Mouse (Mus musculus) urinary bladder, postnatal 36 days (tissue): ENCODE data around the gene Cdhr5.

ENCODE experiments used
- DNase-seq, 2 experiments: peaks; one replicate each; pipeline ENCODE4 v3.0.0; 2022; ENCODE audit warnings: low spot score in 2 of 2, mixed read lengths in 1 of 2

The Cdhr5 gene

DNA sequence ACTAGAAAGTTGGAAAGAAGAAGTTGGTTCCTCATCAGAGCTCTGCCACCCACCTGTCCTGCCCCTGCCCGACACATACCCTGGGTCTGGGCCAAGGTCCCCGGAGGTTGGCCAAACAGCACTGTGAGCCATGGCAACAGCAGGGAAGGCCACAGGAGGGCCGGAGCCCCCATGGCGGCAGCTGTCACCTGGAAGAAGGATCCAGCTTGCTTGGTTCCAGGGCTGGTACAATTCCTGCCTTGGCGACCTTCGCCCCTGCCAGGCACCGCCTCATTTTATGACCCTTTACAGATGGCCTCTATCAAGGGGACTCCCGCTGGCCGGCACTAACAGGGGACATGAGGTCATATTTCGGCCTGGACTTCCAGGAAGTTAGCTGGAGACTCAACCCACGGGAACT lies at the start of gene Cdhr5:
TSS of gene Cdhr5 (minus strand) at position 241 of the 400 bp plus-strand sequence.
- DNase-seq, result no peak

- DNase-seq, result no peak
Measured at GRCm38 (mm10) chr7:141324686-141325085, 48.1 kb upstream of the Cdhr5 start.

GRCm38 (mm10) chr7:141319446-141319845 lies 42.9 kb upstream of the Cdhr5 start:
- DNase-seq, result no peak

DNA sequence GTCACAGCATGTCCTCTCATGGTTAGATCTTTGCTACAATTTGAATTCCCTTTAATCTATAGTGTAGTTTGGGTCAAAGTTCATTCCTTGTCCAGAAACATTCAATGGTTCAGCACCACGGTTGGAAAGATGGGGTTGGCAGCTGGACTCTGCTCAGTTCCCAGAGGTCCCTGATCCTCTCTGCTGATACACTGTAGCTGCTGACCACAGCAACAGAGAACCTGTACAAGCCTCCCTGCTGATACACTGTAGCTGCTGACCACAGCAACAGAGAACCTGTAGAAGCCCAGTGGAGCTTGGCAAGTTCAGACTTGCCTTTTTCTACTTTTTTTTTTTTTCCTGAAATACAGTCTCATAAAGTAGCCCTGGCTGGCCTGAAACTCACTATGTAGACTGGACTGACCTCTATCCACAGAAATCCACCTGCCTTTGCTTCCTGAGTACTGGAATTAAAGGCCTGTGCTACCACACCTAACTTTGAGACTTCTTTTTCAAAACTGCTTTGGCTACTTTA lies 41.1 kb upstream of the Cdhr5 start:
- DNase-seq, result no peak

- peak in 1 of 2 experiments; percentile 22 for DNase-seq
Measured at GRCm38 (mm10) chr7:141315974-141316373, 39.4 kb upstream of the Cdhr5 start.

- DNase-seq, result no peak
Measured at GRCm38 (mm10) chr7:141315076-141315475, 38.5 kb upstream of the Cdhr5 start.

DNA sequence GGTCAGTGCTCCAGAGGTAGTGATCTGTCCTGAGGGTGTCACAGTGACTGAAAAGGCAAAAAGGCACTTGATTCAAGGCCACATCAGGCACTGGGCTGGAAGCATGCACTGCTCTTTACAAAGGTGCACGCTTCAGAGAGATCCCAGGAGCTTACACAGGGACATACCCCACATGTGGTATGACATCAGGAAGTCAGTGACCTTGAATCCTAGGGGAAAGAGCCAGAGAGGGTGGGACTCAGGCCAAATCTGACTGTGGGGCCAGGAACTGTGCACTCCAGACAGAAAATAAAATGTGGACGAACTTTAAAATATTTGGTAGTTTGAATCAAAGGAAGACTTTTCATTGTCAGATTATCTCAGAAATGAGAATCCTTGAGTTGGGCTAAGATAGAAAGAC lies 37.8 kb upstream of the Cdhr5 start:
- no peak for DNase-seq

DNA sequence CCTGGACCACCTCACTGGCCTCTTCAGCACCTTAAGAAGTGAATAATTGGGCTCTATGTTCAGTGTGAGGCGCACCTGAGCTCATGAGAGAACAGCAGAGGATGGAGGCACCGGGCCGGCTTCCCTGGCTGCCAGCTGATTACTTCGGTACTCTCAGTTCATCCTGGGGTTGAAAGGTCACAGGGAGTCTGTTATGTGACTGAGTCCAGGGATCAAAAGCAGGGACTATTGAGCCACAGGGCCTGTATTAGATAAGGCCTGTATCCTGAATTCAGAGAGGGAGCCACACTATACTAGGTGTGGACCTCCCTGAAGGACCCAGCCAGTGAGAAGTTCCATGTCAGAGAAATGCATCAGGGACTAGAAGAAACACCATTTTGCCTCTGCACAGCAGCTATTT lies 28.0 kb upstream of the Cdhr5 start:
- DNase-seq, result no peak

DNA sequence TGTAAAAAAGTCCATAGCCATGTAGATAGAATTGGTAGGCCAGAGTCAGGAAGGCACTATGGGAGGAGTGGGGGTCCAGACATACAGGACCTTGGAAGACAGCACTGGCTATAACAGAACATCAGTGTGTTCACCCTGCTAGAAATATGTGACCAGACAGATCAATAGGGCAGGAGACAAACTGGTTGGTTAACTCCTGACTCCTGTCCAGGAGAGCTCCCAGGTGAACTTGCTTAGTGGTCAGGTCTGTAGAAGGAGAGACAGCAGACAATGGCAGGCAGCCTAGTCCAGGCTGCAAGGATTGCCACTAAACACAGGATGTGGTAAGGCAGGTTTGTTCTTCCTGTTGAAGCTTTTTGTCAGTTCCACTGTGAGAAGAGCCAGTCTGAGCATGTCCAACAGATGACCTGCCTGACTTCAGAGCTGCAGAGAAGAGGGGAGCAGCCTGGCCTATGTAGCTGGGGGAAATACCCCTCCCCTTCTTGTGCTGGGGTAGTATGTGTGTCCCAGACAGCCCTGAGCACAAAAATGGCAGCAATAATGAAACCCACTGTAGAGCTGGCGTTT lies 26.2 kb upstream of the Cdhr5 start:
- no peak for DNase-seq

- DNase-seq, result no peak
Measured at GRCm38 (mm10) chr7:141301386-141301785, 24.8 kb upstream of the Cdhr5 start.

- no peak for DNase-seq
Measured at GRCm38 (mm10) chr7:141299175-141299574, 22.6 kb upstream of the Cdhr5 start.

DNA sequence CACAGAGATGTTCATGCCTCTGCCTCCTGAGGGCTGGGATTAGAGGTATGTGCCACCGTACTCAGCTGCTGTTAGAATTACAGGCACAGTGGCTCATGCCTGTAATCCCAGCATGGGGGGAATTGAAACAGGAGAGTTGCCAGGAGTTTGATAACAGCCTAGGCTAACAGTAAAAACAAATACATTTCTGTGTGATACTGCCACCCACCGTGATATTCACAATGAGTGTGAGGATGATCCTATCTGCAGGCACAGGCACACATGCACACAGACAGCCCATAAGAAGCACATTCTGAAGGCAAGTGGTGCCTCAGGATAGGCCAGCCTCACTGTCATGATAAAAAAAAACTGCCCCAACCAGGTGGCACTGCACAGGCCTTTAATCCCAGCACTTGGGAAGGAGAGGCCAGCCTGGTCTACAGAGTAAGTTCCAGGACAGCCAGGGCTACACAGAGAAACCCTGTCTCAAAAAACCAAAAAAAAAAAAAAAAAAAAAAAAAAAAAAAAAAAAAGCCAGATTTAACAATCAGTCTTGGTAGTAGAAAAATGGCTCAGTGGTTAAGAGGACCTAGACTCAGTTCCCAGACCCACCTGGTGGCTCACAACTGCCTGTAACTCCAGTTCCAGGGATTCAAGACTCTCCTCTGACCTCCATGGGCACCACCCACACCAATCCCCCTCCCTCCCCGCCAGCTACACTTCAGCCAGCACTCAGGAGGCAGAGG lies 21.5 kb upstream of the Cdhr5 start:
- DNase-seq, result no peak

DNA sequence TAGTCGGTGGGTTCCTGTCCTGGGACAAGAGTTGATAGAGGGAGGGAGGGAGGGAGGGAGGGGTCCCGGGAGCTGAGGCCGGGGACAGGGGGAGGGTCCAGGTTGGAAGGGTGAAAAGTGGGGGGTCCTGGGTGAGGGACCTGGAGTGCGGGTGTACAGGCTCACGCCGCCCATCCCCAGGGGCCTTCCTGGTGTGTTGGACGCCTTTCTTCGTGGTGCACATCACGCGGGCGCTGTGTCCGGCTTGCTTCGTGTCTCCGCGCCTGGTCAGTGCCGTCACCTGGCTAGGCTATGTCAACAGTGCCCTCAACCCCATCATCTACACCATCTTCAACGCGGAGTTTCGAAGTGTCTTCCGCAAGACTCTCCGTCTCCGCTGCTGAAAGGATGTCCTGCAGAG lies 17.9 kb upstream of the Cdhr5 start:
- no peak for DNase-seq

DNA sequence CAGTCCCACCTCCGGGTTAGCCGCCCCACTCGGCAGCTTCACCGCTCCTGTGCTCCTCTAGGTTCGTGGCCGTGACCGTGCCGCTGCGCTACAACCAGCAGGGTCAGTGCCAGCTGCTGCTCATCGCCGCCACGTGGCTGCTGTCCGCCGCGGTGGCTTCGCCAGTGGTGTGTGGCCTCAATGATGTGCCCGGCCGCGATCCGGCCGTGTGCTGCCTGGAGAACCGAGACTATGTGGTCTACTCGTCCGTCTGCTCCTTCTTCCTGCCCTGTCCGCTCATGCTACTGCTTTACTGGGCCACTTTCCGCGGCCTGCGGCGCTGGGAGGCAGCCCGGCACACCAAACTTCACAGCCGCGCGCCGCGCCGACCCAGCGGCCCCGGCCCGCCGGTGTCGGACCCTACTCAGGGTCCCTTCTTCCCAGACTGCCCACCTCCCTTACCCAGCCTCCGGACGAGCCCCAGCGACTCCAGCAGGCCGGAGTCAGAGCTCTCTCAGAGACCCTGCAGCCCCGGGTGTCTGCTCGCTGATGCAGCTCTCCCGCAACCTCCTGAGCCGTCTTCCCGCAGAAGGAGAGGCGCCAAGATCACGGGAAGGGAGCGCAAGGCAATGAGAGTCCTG lies 17.4 kb upstream of the Cdhr5 start:
- DNase-seq, result peak in 1 of 2 experiments; percentile 34

DNA sequence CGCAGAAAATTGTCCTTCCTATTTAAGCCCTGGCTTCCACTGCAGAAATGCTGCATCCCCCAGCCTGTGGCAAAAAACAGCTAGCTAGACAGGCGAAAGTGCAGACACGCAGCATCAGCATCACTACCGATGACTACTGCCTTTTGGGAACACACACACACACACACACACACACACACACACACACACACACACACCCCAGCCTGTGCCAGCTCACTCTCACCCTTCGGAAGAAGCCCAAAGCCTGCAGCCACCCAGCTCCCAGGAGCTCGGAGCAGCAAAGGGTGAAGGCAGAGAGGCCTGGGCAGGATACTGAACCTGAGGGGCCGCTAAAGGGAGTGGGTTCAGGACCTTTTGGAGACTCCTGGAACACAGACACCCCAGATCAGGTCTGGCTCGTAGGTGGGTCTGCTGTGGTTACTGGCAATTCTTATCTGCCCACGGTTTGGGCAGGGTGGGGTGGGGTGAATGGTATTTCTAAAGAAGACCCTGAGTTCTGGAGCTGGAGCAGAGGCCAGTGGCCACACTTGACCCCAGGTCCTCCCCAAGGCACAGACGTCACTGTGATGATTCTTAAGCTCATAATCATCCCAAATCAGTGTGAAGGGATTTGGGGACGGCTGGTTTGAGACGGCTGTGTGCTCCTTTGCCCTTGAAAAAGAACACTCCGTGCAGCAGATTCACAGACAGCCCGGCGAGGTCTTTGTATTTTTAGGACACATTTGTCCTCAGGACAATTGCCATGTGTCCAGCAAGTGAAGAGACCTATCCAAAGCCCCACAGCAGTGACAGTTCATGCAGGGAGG lies 16.2 kb upstream of the Cdhr5 start:
- DNase-seq, result no peak

DNA sequence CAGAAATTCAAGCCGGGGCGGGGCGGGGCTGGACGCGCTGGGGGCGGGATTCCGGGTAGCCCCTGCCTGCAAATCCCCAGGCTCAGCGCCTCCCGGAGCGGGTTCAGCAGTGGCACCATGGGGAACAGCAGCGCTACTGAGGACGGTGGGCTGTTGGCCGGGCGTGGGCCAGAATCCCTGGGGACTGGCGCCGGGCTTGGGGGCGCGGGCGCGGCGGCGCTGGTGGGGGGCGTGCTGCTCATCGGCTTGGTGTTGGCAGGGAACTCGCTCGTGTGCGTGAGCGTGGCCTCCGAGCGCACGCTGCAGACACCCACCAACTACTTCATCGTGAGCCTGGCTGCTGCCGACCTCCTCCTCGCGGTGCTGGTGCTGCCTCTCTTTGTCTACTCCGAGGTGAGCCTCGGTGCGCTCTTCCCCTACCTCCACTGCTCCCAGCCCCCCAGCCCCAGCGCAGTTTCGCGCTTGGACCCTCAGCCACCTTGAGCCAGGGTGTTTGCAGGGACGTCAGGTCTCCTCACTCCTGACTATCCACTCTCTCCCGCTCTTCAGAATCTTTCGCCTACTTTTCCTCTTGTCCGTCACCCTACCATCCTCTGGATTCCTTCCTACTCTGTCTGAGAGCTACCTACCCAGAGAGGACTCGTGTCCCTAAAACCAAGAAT lies 15.5 kb upstream of the Cdhr5 start, which contains the start of gene Drd4:
TSS of gene Drd4 (plus strand) at position 86 of the 662 bp plus-strand sequence.
- DNase-seq, result no peak

- DNase-seq, result no peak
Measured at GRCm38 (mm10) chr7:141288042-141288441, 11.5 kb upstream of the Cdhr5 start.

DNA sequence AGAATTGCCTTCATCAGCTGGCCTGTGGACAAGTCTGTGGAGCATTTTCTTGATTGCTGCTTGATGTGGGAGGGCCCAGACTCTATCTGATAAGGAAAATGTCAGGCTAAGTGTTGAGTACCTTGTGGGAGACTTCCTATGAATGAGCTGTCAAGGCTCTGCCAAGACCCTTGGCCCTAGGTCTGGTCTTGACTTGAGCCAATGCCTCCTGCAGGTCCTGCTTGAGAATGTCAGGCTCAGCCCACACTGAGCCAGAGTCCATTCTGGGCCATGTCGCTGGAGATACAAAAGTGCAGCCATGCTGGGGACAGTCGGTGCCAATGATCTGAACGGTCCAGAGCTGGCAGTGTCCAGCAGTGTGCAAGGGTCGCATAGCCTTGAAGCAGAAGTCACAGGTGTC lies 6.2 kb upstream of the Cdhr5 start:
- no peak for DNase-seq

GRCm38 (mm10) chr7:141281442-141281841 lies 4.9 kb upstream of the Cdhr5 start:
- no peak for DNase-seq

GRCm38 (mm10) chr7:141278766-141279590 lies 2.4 kb upstream of the Cdhr5 start, which contains the start of gene Sct:
Gene Sct, minus strand, starts transcription at chr7:141279133.
- no peak for DNase-seq
